Mouse (Mus musculus) hindbrain, embryonic 11.5 days (tissue): ENCODE results near the gene Olfr38. TPM values are rescaled to one million over a fixed set of nuclear protein-coding genes. Genes with fewer than 3 reads are reported as not detected.

Source experiments
- ATAC-seq: fragments of 200-750 bp; cut with Nextera tagmentation; 2 replicates; pipeline ENCODE4 v1.8.0; 2017; ENCODE audit warnings: mild to moderate bottlenecking, moderate TSS enrichment, moderate library complexity; ENCODE audit not compliant: low FRiP score
- DNase-seq: peaks from one replicate; pipeline ENCODE4 v3.0.0-alpha.2; 2015; ENCODE audit warnings: low spot score
- H3K27ac ChIP-seq: fragments of 300-500 bp; sonication (generic); 2 replicates; pipeline ENCODE4 v1.5.1; 2014; ENCODE audit warnings: mild to moderate bottlenecking, low read depth, low read length
- H3K27me3 ChIP-seq: fragments of 300-500 bp; sonication (generic); 2 replicates; pipeline ENCODE4 v1.6.1; 2014; ENCODE audit warnings: mild to moderate bottlenecking, low read length, moderate library complexity, mixed read lengths; ENCODE audit not compliant: control insufficient read depth, insufficient read depth
- H3K36me3 ChIP-seq: fragments of 300-500 bp; sonication (generic); 2 replicates; pipeline ENCODE4 v1.6.1; 2014; ENCODE audit warnings: mild to moderate bottlenecking, low read length, moderate library complexity, mixed read lengths; ENCODE audit not compliant: control insufficient read depth, insufficient read depth
- H3K4me1 ChIP-seq: fragments of 300-500 bp; sonication (generic); replicated peaks from 2 replicates; pipeline ENCODE4 v1.6.1; 2014; ENCODE audit warnings: low read length, mixed read lengths; ENCODE audit not compliant: control insufficient read depth, insufficient read depth
- H3K4me2 ChIP-seq: fragments of 300-500 bp; sonication (generic); replicated peaks from 2 replicates; pipeline ENCODE4 v1.6.1; 2014; ENCODE audit warnings: mild to moderate bottlenecking, low read depth, low read length
- H3K4me3 ChIP-seq: fragments of 300-500 bp; sonication (generic); 2 replicates; pipeline ENCODE4 v1.5.1; 2014; ENCODE audit warnings: low read depth, low read length
- H3K9ac ChIP-seq: fragments of 300-500 bp; sonication (generic); 2 replicates; pipeline ENCODE4 v1.6.1; 2014; ENCODE audit warnings: low read depth, low read length
- H3K9me3 ChIP-seq: fragments of 300-500 bp; sonication (generic); 2 replicates; pipeline ENCODE4 v1.6.1; 2016; ENCODE audit warnings: low read length; ENCODE audit not compliant: control insufficient read depth
- WGBS: fragments of 180-500 bp; shearing (Covaris S2); extraction: QIAGEN DNeasy Blood & Tissue Kit; methylation state at CpG from one replicate; pipeline ENCODE4 v1.1.7; 2014; 5-methylcytosine and 5-hydroxymethylcytosine counted together
- polyA plus RNA-seq: library from polyadenylated mRNA; unstranded; fragments of >200 nt; fragmentation: Nextera tagmentation; extraction: Ambion mirVana; gene quantifications from 2 replicates; pipeline ENCODE4 v1.2.1, GENCODE M21; 2014

Olfr38 gene
- polyA plus RNA-seq, 1 experiment from 2014 or later = not detected

DNA sequence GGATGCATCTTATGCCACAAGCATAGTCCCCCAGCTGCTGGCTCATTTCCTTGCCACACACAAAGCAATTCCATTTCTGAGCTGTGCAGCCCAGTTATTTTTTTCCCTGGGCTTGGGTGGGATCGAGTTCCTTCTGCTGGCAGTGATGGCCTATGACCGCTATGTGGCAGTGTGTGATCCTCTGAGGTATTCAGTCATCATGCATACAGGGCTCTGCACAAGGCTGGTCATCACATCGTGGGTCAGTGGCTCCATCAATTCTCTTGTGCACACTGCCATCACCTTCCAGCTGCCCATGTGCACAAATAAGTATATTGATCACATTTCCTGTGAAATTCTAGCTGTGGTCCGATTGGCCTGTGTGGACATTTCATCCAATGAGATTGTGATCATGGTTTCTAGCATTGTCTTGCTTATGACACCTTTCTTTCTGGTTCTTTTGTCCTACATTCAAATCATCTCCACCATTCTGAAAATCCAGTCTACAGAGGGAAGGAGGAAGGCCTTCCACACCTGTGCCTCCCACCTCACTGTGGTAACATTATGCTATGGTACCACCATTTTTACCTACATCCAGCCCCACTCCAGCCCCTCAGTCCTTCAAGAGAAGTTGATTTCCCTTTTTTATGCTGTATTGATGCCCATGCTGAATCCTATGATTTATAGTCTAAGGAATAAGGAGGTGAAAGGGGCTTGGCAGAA is 34.2 kb downstream of the Olfr38 start:
- WGBS = 52% methylated on average over 4 of the region's 4 CpGs
- Histone ChIP-seq H3K4me1 (no peaks in the 10 kb centered on the region), H3K36me3 (no peaks in the 10 kb centered on the region), H3K27me3 (no peaks in the 10 kb centered on the region), H3K27ac (no peak overlapping the region), H3K9me3 (no peaks in the 10 kb centered on the region), H3K4me3 (no peak overlapping the region), H3K4me2 (no peak overlapping the region), H3K9ac (no peak overlapping the region)
- peak; percentile 15 for DNase-seq
- peak; percentile 71 for ATAC-seq

DNA sequence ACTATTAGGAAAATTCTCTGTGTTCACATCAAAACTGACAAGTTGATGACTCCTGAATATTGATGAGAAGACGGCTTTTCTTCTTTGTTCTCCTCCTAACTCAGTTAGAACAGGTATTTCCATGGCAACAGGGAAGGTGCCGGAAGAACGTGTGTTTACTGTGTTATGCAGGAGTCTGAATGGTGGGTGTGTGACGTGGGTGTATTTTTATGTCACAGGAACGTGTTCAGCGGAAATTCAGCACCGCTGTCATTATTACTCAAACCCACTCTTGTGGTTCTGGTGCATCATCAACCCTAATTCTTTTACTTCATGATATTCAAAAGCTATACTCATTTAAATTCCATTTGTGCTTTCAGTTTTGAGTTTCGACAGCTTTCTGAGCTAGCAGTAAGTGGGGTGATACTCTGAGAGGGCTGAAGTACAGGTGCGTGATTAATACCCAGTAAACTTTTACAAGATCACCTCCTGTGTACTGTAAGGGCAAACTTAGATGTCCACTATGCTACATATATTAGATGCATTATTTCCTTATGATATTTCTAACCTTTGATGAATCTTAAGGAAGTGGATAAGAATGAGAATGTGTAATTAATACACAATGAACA is 34.8 kb downstream of the Olfr38 start:
- no peak overlapping the region for H3K27ac ChIP-seq
- H3K9me3 ChIP-seq = no peaks in the 10 kb centered on the region
- H3K27me3 ChIP-seq = no peaks in the 10 kb centered on the region
- H3K4me3 ChIP-seq = no peak overlapping the region
- no peaks in the 10 kb centered on the region for H3K4me1 ChIP-seq
- ATAC-seq = no peak
- no peak overlapping the region for H3K9ac ChIP-seq
- WGBS = 85% methylated on average over 9 of the region's 9 CpGs
- DNase-seq = no peak
- H3K36me3 ChIP-seq = no peaks in the 10 kb centered on the region
- no peak overlapping the region for H3K4me2 ChIP-seq

DNA sequence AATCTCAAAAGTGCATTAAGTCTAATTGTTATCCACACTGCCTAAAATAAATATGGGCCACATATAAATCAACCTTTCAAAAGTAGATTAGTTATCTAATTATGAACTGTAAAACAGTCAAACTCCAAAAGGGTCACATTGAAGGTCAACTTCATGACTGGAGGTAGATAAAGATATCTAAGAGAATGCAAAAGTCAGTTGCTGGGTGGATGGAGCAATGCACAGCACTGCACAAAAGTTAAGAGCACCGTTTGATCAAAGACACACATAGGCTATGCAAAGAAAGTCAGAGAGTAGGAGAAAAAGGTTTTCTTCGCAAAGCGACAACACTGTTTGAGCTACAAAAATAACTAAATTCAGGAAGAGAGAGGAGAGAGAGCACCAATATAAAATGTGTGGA is 38.8 kb downstream of the Olfr38 start:
- H3K4me1 ChIP-seq = no peaks in the 10 kb centered on the region
- no peak overlapping the region for H3K27ac ChIP-seq
- no peak for DNase-seq
- no peak overlapping the region for H3K9ac ChIP-seq
- 89% methylated on average over 3 of the region's 3 CpGs for WGBS
- H3K4me3 ChIP-seq = no peak overlapping the region
- no peak for ATAC-seq
- H3K27me3 ChIP-seq = no peaks in the 10 kb centered on the region
- no peaks in the 10 kb centered on the region for H3K36me3 ChIP-seq
- no peaks in the 10 kb centered on the region for H3K9me3 ChIP-seq
- no peak overlapping the region for H3K4me2 ChIP-seq

DNA sequence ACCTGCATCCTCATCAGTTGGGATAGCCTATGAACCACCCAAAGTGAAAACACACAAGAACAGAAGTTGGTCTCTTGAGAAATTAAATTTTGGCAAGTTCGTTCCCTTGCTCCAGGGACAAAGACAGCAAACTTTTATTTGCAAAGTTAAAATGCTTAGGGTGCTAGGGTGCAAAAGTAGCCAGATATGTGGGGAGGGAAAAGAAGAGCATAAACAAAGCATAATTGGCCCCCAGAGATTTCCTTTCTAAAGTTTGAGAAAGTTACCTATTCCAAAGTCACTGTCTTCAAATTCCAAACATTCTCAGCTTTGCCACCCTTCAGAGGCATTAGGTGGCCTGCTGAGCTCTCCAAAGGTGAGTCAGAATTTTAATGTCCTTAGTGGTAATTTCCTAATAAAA is 55.4 kb downstream of the Olfr38 start, which contains the start of gene Olfr450:
Gene Olfr450, plus strand, starts transcription at position 301 of the 400 bp plus-strand sequence.
- Histone ChIP-seq H3K4me1 (no peaks in the 10 kb centered on the region), H3K4me2 (no peak within 1 kb of the TSS), H3K27me3 (no peaks in the 10 kb centered on the region), H3K36me3 (no peaks in the 10 kb centered on the region), H3K9ac (no peak within 1 kb of the TSS), H3K9me3 (no peaks in the 10 kb centered on the region), H3K4me3 (no peak within 1 kb of the TSS), H3K27ac (no peak within 1 kb of the TSS)
- WGBS = 93% methylated on average over 1 of the region's 1 CpGs
- DNase-seq (no peak), ATAC-seq (no peak)

Other genes starting within 250 kb of the Olfr38 start
- not detected in 2 replicates for gene Olfr455, start 208.8 kb upstream of the Olfr38 start, polyA plus RNA-seq
- gene Tcaf3, start 158.7 kb upstream of the Olfr38 start, polyA plus RNA-seq = not detected in 2 replicates
- 2.1 and 2.6 TPM in 2 replicates for gene Tcaf2, start 111.2 kb upstream of the Olfr38 start, polyA plus RNA-seq
- gene Tcaf1, start 46.3 kb upstream of the Olfr38 start, polyA plus RNA-seq = 161 and 162 TPM in 2 replicates
- gene Olfr453, start 17.0 kb upstream of the Olfr38 start, polyA plus RNA-seq = not detected in 2 replicates
- gene Olfr452, start 28.7 kb downstream of the Olfr38 start, polyA plus RNA-seq = not detected in 2 replicates
- gene Olfr450, start 55.5 kb downstream of the Olfr38 start, polyA plus RNA-seq = not detected in 2 replicates
- not detected in 2 replicates for gene Olfr449, start 78.0 kb downstream of the Olfr38 start, polyA plus RNA-seq
- gene Olfr448, start 134.0 kb downstream of the Olfr38 start, polyA plus RNA-seq = not detected in 2 replicates
- gene Olfr447, start 152.5 kb downstream of the Olfr38 start, polyA plus RNA-seq = not detected in 2 replicates
- not detected in 2 replicates for gene Olfr446, start 165.0 kb downstream of the Olfr38 start, polyA plus RNA-seq
- not detected in 2 replicates for gene Olfr444, start 192.7 kb downstream of the Olfr38 start, polyA plus RNA-seq